Mouse (Mus musculus) adrenal gland, adult 2 months (tissue): Measurements from ENCODE around the gene Ap1s1. TPM values are rescaled to one million over a fixed set of nuclear protein-coding genes. Genes with fewer than 3 reads are reported as not detected.

Source experiments
- DNase-seq: peaks from one replicate; pipeline ENCODE4 v3.0.0; 2021
- long read RNA-seq: library from polyadenylated mRNA; stranded (forward); transcript quantifications from one replicate; pipeline ENCODE4 v2.0.0, GENCODE M21; 2021
- polyA plus RNA-seq: library from polyadenylated mRNA; depleted of rRNA; stranded (reverse); fragments of >200 nt; gene quantifications from 2 replicates; pipeline ENCODE4 v1.2.3, GENCODE M21; 2012; rRNA removed
- total RNA-seq, 2 experiments: library from RNA; stranded (reverse); gene quantifications; 2 replicates each; pipeline ENCODE4 v1.2.3; 2021

Gene Ap1s1
- total RNA-seq = 100 to 1,000 TPM in 1 of 2 experiments, 10 to 100 TPM in 1; 75.4 to 114 TPM
- 46.5 and 56.7 TPM in 2 replicates for polyA plus RNA-seq
- long read RNA-seq, transcript Ap1s1-201 (5 exons, 1,353 nt) = major isoform, 99 of 110 reads
- long read RNA-seq, partial matches to known transcripts = 4 of 110 reads
- long read RNA-seq, other reads (novel, unspliced or antisense) = 4 of 110 reads

- peak; percentile 99 for DNase-seq
Measured at GRCm38 (mm10) chr5:137045402-137046323, at the start of gene Ap1s1. Gene Ap1s1, minus strand, starts transcription at chr5:137046135.

- no peak for DNase-seq
Measured at GRCm38 (mm10) chr5:137095135-137095534, 49.2 kb upstream of the Ap1s1 start.

- DNase-seq = no peak
Measured at GRCm38 (mm10) chr5:137093720-137094119, 47.8 kb upstream of the Ap1s1 start.

GRCm38 (mm10) chr5:137091560-137091959 lies 45.6 kb upstream of the Ap1s1 start:
- DNase-seq = no peak

- no peak for DNase-seq
Measured at GRCm38 (mm10) chr5:137090870-137091269, 44.9 kb upstream of the Ap1s1 start.

GRCm38 (mm10) chr5:137087410-137087809 lies 41.5 kb upstream of the Ap1s1 start:
- peak; percentile 65 for DNase-seq

- no peak for DNase-seq
Measured at GRCm38 (mm10) chr5:137085731-137086130, 39.8 kb upstream of the Ap1s1 start.

- no peak for DNase-seq
Measured at GRCm38 (mm10) chr5:137085021-137085420, 39.1 kb upstream of the Ap1s1 start.

GRCm38 (mm10) chr5:137083051-137083450 lies 37.1 kb upstream of the Ap1s1 start:
- DNase-seq = no peak

GRCm38 (mm10) chr5:137079849-137080248 lies 33.9 kb upstream of the Ap1s1 start:
- DNase-seq = peak; percentile 26

- no peak for DNase-seq
Measured at GRCm38 (mm10) chr5:137078616-137079015, 32.7 kb upstream of the Ap1s1 start.

GRCm38 (mm10) chr5:137078041-137078440 lies 32.1 kb upstream of the Ap1s1 start:
- DNase-seq = no peak

GRCm38 (mm10) chr5:137077187-137077586 lies 31.3 kb upstream of the Ap1s1 start:
- DNase-seq = no peak

GRCm38 (mm10) chr5:137076191-137076930 lies 30.4 kb upstream of the Ap1s1 start:
- DNase-seq = peak; percentile 21

GRCm38 (mm10) chr5:137075726-137076125 lies 29.8 kb upstream of the Ap1s1 start:
- no peak for DNase-seq

- peak; percentile 10 for DNase-seq
Measured at GRCm38 (mm10) chr5:137074191-137074651, 28.3 kb upstream of the Ap1s1 start.

GRCm38 (mm10) chr5:137073141-137073540 lies 27.2 kb upstream of the Ap1s1 start:
- no peak for DNase-seq

GRCm38 (mm10) chr5:137072079-137072960 lies 26.4 kb upstream of the Ap1s1 start, which contains the start of gene Serpine1:
Gene Serpine1, minus strand, starts transcription at chr5:137072268.
- DNase-seq = peak; percentile 85

GRCm38 (mm10) chr5:137070881-137071605 lies 25.1 kb upstream of the Ap1s1 start:
- no peak for DNase-seq

GRCm38 (mm10) chr5:137068711-137069110 lies 22.8 kb upstream of the Ap1s1 start:
- no peak for DNase-seq

- no peak for DNase-seq
Measured at GRCm38 (mm10) chr5:137065923-137066322, 20.0 kb upstream of the Ap1s1 start.
